Mouse (Mus musculus) liver, postnatal 0 days (tissue): ENCODE measurements at regions not wholly inside any gene's neighbourhood (a gene's known extent, or its start where the extent isn't known, plus 50 kb on each side); places are given as distances from the start of the nearest gene placed in this dataset.

ENCODE experiments used
- CTCF ChIP-seq: sonication (generic); IDR thresholded peaks from 2 replicates; pipeline ENCODE4 v1.5.1; 2016; ENCODE audit warnings: antibody characterized with exemption, low read depth
- EP300 ChIP-seq: IDR thresholded peaks from 2 replicates; pipeline ENCODE4 v1.6.1; 2016; ENCODE audit warnings: antibody characterized with exemption, low read depth, mild to moderate bottlenecking

DNA sequence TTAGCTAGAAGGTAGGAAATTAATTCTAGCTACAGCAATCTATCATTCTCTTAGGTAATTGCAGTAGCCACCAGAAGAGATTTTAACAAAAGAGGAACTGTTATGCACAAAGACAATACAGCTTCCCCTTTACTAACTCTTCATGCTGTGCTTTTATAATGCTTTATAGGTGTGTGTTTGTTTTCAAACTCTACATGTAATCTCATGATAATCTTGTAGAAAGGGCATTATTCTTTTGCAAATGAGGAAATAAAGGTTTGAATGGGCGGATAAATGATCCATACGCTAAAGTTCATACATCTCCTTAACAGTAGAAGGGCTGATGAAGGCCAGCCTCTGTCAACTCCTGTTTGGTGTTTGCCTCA lies 273.8 kb upstream of the Pfkp start:
- TF ChIP-seq CTCF (no peak), EP300 (no peak)
